Mouse (Mus musculus): ENCODE data around the gene Stpg2. TPM values are rescaled to one million over a fixed set of nuclear protein-coding genes. Genes with fewer than 3 reads are reported as not detected.
"Not testable (repeated sequence)": the region's sequence is repeated elsewhere in the genome, so short reads cannot be mapped to it uniquely, and the experiment has no call there.

Gene Stpg2
- polyA plus RNA-seq, 1 experiment = not detected

GRCm38 (mm10) chr3:139198412-139198811 is 7.1 kb upstream of the Stpg2 start:
- H3K27ac ChIP-seq (ENCODE audit: control insufficient read depth, insufficient read depth, low read depth, low read length, poor library complexity) = no peak overlapping the region
- 54% methylated on average over 3 of the region's 3 CpGs for WGBS
- no peaks in the 10 kb centered on the region for H3K4me1 ChIP-seq (ENCODE audit: control insufficient read depth, insufficient read depth, low read length)
- TF ChIP-seq POLR2A (IDR thresholded peaks at IDR 0.05; ENCODE audit: borderline replicate concordance, control insufficient read depth, low read depth, low read length) (no peak), CTCF (IDR thresholded peaks at IDR 0.05; ENCODE audit: control insufficient read depth, insufficient read depth, low read length) (no peak)
- no peak overlapping the region for H3K4me3 ChIP-seq (replicated peaks; ENCODE audit: control insufficient read depth, low read depth, low read length)

GRCm38 (mm10) chr3:139200324-139200723 is 5.2 kb upstream of the Stpg2 start:
- TF ChIP-seq CTCF (IDR thresholded peaks at IDR 0.05; ENCODE audit: control insufficient read depth, insufficient read depth, low read length) = no peak
- TF ChIP-seq POLR2A (IDR thresholded peaks at IDR 0.05; ENCODE audit: borderline replicate concordance, control insufficient read depth, low read depth, low read length) = no peak
- 70% methylated on average over 3 of the region's 3 CpGs for WGBS
- Histone ChIP-seq H3K4me1 (ENCODE audit: control insufficient read depth, insufficient read depth, low read length) (no peaks in the 10 kb centered on the region), H3K4me3 (replicated peaks; ENCODE audit: control insufficient read depth, low read depth, low read length) (no peak overlapping the region), H3K27ac (ENCODE audit: control insufficient read depth, insufficient read depth, low read depth, low read length, poor library complexity) (no peak overlapping the region)

- TF ChIP-seq POLR2A (IDR thresholded peaks at IDR 0.05; ENCODE audit: borderline replicate concordance, control insufficient read depth, low read depth, low read length) (no peak), CTCF (IDR thresholded peaks at IDR 0.05; ENCODE audit: control insufficient read depth, insufficient read depth, low read length) (no peak)
- WGBS = 82% methylated on average over 9 of the region's 9 CpGs
- Histone ChIP-seq H3K4me3 (replicated peaks; ENCODE audit: control insufficient read depth, low read depth, low read length) (no peak overlapping the region), H3K27ac (ENCODE audit: control insufficient read depth, insufficient read depth, low read depth, low read length, poor library complexity) (no peak overlapping the region), H3K4me1 (ENCODE audit: control insufficient read depth, insufficient read depth, low read length) (no peaks in the 10 kb centered on the region)
These were observed 11.5 kb downstream of the Stpg2 start for GRCm38 (mm10) chr3:139216945-139217344.

GRCm38 (mm10) chr3:139225123-139225522 is 19.6 kb downstream of the Stpg2 start:
- TF ChIP-seq POLR2A (IDR thresholded peaks at IDR 0.05; ENCODE audit: borderline replicate concordance, control insufficient read depth, low read depth, low read length) (no peak), CTCF (IDR thresholded peaks at IDR 0.05; ENCODE audit: control insufficient read depth, insufficient read depth, low read length) (no peak)
- 81% methylated on average over 3 of the region's 3 CpGs for WGBS
- H3K4me3 ChIP-seq (replicated peaks; ENCODE audit: control insufficient read depth, low read depth, low read length) = no peak overlapping the region
- H3K27ac ChIP-seq (ENCODE audit: control insufficient read depth, insufficient read depth, low read depth, low read length, poor library complexity) = no peak overlapping the region
- H3K4me1 ChIP-seq (ENCODE audit: control insufficient read depth, insufficient read depth, low read length) = no peaks in the 10 kb centered on the region

GRCm38 (mm10) chr3:139226811-139227210 is 21.3 kb downstream of the Stpg2 start:
- 87% methylated on average over 4 of the region's 4 CpGs for WGBS
- H3K4me3 ChIP-seq (replicated peaks; ENCODE audit: control insufficient read depth, low read depth, low read length) = no peak overlapping the region
- TF ChIP-seq CTCF (IDR thresholded peaks at IDR 0.05; ENCODE audit: control insufficient read depth, insufficient read depth, low read length) (no peak), POLR2A (IDR thresholded peaks at IDR 0.05; ENCODE audit: borderline replicate concordance, control insufficient read depth, low read depth, low read length) (no peak)

GRCm38 (mm10) chr3:139245219-139245618 is 39.7 kb downstream of the Stpg2 start:
- 0% methylated on average over 2 of the region's 2 CpGs for WGBS
- H3K27ac ChIP-seq (ENCODE audit: control insufficient read depth, insufficient read depth, low read depth, low read length, poor library complexity) = no peak overlapping the region
- H3K4me1 ChIP-seq (ENCODE audit: control insufficient read depth, insufficient read depth, low read length) = no peaks in the 10 kb centered on the region; the same call in 1 of the 2 replicates
- TF ChIP-seq POLR2A (IDR thresholded peaks at IDR 0.05; ENCODE audit: borderline replicate concordance, control insufficient read depth, low read depth, low read length) (no peak), CTCF (IDR thresholded peaks at IDR 0.05; ENCODE audit: control insufficient read depth, insufficient read depth, low read length) (no peak)
- H3K4me3 ChIP-seq (replicated peaks; ENCODE audit: control insufficient read depth, low read depth, low read length) = no peak overlapping the region

More at GRCm38 (mm10) chr3:139226811-139227210, 21.3 kb downstream of the Stpg2 start:
- no peak overlapping the region for H3K27ac ChIP-seq (ENCODE audit: control insufficient read depth, insufficient read depth, low read depth, low read length, poor library complexity)
- H3K4me1 ChIP-seq (ENCODE audit: control insufficient read depth, insufficient read depth, low read length) = no peaks in the 10 kb centered on the region

- no peak for TF ChIP-seq POLR2A (IDR thresholded peaks at IDR 0.05; ENCODE audit: borderline replicate concordance, control insufficient read depth, low read depth, low read length)
- whole genome bisulfite sequencing = 54% methylated on average over 4 of the region's 4 CpGs
- Histone ChIP-seq H3K4me1 (ENCODE audit: control insufficient read depth, insufficient read depth, low read length) (no peaks in the 10 kb centered on the region; the same call in 1 of the 2 replicates), H3K4me3 (replicated peaks; ENCODE audit: control insufficient read depth, low read depth, low read length) (no peak overlapping the region), H3K27ac (ENCODE audit: control insufficient read depth, insufficient read depth, low read depth, low read length, poor library complexity) (no peak overlapping the region)
These were observed 41.0 kb downstream of the Stpg2 start for GRCm38 (mm10) chr3:139246508-139246907.

GRCm38 (mm10) chr3:139262359-139262758 is 56.9 kb downstream of the Stpg2 start:
- WGBS = 75% methylated on average over 4 of the region's 4 CpGs
- not testable (repeated sequence) for H3K4me3 ChIP-seq (replicated peaks; ENCODE audit: control insufficient read depth, low read depth, low read length); H3K27ac ChIP-seq (ENCODE audit: control insufficient read depth, insufficient read depth, low read depth, low read length, poor library complexity); H3K4me1 ChIP-seq (ENCODE audit: control insufficient read depth, insufficient read depth, low read length)

GRCm38 (mm10) chr3:139297909-139298308 is 92.4 kb downstream of the Stpg2 start:
- Histone ChIP-seq H3K27ac (ENCODE audit: control insufficient read depth, insufficient read depth, low read depth, low read length, poor library complexity) (no peak overlapping the region), H3K4me3 (replicated peaks; ENCODE audit: control insufficient read depth, low read depth, low read length) (no peak overlapping the region), H3K4me1 (ENCODE audit: control insufficient read depth, insufficient read depth, low read length) (no peaks in the 10 kb centered on the region)
- TF ChIP-seq CTCF (IDR thresholded peaks at IDR 0.05; ENCODE audit: control insufficient read depth, insufficient read depth, low read length) = no peak
- TF ChIP-seq POLR2A (IDR thresholded peaks at IDR 0.05; ENCODE audit: borderline replicate concordance, control insufficient read depth, low read depth, low read length) = no peak

All from bone marrow, adult 2 months (tissue).